Mouse (Mus musculus) CH12.LX (cell line): ENCODE measurements around the gene Rap1b.

ENCODE experiments used
- E2F4 ChIP-seq: IDR thresholded peaks from 2 replicates; pipeline ENCODE4 v1.6.1; 2011; ENCODE audit warnings: low read depth, low read length, improper control_type of control experiment; ENCODE audit not compliant: insufficient replicate concordance
- HCFC1 ChIP-seq: IDR thresholded peaks from 2 replicates; pipeline ENCODE4 v1.6.1; 2012; ENCODE audit warnings: low read depth, mild to moderate bottlenecking, inconsistent platforms, low read length, improper control_type of control experiment
- MAFK ChIP-seq: IDR thresholded peaks from 2 replicates; pipeline ENCODE4 v1.6.1; 2011; ENCODE audit warnings: low read length, improper control_type of control experiment; ENCODE audit not compliant: insufficient replicate concordance
- POLR2AphosphoS2 ChIP-seq: IDR thresholded peaks from 2 replicates; pipeline ENCODE4 v1.6.1; 2011; ENCODE audit warnings: low read depth, low read length, improper control_type of control experiment
- ZKSCAN1 ChIP-seq: IDR thresholded peaks from 2 replicates; pipeline ENCODE4 v1.6.1; 2012; ENCODE audit warnings: low read depth, inconsistent platforms, low read length, improper control_type of control experiment, borderline replicate concordance

DNA sequence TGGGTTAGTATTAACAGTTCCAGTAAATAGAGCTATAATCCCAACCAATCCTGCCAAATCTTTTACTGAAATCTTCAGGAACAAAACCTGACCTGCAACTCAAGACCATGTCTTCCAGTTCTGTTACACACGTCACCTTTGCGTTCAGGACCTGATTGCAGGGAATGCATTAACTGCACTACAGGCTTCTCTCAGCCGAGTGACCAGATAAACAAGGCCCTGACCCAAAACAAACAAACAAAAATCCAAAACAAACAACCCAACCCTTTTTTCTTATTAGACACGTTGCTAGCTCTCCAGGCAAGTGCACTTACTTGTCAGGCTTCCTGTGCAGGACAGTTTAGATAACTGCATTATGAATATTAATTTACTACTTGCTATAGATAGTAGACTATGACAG lies 17.3 kb downstream of the Rap1b start:
- TF ChIP-seq POLR2AphosphoS2: no peak
- TF ChIP-seq ZKSCAN1: no peak
- no peak for TF ChIP-seq E2F4
- TF ChIP-seq MAFK: no peak
- TF ChIP-seq HCFC1: no peak
